Mouse (Mus musculus): Measurements from ENCODE around the gene Maged2.
"Not testable (repeated sequence)": the region's sequence is repeated elsewhere in the genome, so short reads cannot be mapped to it uniquely, and the experiment has no call there.

Gene Maged2

DNA sequence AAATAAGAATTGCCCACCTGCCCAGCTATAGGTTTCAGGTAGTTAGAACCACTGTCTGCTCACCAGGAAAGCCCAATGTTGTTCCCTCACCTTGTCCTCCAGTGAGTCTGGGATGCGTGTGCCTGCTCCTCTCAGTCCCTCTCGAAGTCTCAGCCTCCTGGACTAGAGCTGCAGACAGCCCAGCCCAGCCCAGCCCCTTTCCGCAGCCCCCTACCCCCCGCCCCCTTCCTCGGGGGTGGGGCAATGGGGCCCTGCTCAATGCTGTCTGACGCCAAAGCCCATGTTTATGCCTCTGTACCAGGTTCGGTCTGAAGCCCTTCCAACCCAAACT lies at the start of gene Maged2:
TSS of gene Maged2 (minus strand) at position 207 of the 331 bp plus-strand sequence.
- DNase-seq (ENCODE audit: low spot score in 2 of 2): no peak

DNA sequence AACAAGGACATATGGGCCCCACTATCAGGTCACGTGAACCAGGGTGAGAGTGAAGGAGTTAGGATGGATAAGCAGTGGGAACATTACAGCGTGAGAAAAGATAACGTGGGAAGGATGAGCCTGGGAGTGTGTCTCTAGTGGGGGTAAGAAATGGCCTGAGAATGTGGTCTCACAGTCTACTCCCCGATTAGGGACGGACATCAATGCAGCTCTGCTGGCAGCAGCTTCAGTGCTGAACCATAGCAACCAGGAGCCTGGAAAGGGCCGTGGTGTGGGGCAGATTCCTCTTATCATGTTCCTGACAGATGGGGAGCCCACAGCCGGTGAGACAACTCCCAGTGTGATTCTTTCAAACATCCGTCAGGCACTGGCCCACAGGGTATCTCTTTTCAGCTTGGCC lies 34.1 kb upstream of the Maged2 start:
- DNase-seq (ENCODE audit: low spot score in 2 of 2): no peak

DNA sequence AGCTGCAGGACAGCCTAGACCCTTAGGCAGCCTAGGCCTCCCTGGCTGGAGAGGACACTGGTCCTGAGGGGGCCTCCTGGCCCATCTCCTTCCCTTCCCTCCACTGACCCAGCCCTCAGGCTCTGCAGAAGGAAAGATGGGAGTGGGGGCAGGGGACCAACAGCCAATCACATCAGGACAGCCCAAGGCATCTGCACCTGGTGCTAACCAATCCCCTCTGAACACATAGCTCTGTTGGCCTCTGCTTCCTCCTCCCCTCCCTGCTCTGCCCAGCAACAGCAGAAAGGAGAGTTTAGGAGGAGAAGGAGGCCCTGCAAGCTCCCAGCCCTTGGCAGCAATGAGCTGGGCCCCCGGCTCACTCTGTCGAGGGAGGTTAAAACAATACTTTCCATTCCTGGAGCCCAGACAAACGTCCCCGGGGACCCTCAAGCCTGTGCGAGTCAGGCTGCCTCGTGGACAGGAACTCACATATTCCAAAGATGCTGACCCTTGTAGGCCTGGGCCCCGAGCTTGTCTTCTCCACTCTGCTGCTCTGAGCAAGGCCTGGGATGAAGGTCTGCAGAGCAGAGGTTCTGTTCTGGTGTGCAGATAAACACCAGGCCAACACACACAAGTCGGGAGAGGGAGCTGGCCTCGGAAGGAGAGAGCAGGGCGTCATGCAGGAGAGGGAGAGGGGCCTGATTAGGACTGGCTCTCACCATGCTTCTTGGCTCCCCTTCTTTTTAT lies 31.5 kb upstream of the Maged2 start:
- DNase-seq (ENCODE audit: low spot score in 2 of 2): not testable (repeated sequence)

DNA sequence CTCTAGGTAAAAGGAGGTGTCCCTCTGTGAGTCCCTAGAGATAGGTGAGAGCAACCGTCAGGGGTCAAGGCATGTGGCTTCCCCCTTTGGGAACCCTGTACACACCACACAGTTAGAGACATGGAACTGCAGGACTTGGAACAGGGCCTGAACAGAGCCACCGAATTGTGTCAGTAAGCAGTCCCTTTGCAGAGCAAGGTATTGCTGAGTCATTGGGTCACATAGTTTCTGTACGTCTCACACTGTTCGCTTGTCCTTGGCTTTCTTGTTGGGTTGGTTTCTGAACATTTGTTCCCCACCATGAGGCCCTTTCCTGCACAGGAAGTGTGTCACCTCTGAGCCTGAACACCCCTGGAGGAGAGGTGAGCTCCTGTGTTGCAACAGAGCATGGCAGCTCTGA lies 29.1 kb upstream of the Maged2 start:
- not testable (repeated sequence) for DNase-seq (ENCODE audit: low spot score in 2 of 2)

DNA sequence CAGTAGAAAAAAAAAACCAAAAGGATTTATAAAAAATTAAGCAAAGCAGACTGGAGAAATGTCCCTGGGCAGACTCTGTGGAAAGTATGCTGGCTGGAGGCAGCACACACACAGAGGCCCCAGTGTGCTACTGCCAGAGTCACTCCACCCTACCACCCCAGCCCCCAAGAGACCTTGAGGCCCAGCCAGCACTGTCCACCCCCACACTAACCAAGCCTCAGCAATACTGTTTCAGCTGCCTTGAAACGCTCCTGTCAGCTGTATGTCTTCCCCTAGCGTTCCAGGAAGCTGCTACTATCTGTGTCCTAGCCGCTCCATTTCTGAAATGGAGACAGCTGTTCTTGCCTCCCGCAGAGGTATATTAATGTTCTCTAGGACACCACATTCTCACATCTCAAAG lies 16.2 kb upstream of the Maged2 start:
- no peak for DNase-seq (ENCODE audit: low spot score in 2 of 2)

DNA sequence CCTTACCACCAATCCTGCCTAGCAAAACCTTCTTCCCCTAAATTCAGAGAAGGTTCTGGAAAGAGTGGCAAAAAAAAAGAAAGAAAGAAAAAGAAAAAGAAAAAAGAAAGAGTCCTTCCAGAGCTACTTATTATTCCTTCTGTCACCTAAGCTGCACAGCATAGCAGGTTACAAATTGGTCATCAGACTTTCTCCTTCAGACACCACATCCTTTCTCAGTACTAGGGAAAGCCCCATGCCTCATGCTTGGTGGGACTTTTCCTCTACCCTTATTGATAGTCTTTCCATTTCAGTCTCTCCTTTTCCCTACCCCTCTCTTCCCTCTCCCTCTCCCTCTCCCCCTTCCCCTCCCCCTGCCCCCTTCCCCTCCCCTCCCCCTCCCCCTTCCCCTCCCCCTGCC lies 3.1 kb upstream of the Maged2 start:
- no peak for DNase-seq (ENCODE audit: low spot score in 2 of 2)

DNA sequence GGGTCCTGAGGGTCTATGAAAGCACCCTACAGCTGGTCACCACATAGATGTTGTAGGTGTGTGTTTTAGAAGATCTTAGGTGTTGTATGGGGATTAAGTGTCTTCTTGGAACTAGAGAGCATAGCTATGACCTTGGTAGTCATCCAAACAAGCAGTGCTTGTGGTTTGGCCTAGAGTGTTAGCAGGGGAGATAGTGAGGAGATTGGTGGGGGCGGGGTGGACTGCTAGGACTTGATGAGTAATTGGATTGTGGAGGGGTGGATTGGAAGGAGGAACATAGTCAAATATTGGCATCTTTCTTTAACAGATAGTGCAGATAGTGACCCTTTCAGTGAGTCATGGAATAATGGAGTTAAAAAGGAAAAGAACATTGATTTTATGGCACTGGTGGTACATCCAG lies 1.5 kb upstream of the Maged2 start:
- DNase-seq (ENCODE audit: low spot score in 2 of 2): no peak

DNA sequence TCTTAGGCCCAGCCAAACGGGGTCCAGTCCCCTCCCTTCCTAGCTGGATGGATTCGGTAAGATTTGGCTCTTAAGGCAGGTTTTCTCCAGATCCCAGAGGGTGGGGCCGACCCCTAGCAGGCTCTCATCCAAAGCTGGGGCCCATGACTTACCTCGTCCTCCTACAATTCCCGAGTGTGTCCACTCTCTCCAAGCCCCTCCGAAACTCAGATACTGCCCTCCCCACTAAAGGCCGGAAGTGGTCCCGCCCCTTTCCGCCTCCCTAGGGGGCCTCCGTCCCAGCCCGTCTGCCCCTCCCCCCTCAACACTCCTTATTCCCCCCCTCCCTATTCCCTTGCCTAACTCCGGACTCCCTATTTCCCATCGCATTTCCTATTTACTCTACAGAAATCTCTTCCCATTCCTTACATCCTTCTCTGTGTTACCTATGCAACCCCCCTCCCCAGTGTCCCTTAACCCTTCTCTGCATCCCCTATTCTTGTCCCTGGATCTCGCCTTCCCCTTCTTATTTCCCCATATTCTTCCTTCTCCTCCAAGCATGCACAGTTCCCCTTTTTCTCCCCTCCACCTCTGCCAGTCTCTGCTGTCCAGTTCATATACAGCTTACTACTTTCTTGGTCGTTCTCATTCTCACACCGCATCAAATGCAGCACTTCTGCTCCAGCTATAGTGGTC lies 544 bp downstream of the Maged2 start:
- peak; percentile 15 to 35 for DNase-seq (ENCODE audit: low spot score in 2 of 2)

DNA sequence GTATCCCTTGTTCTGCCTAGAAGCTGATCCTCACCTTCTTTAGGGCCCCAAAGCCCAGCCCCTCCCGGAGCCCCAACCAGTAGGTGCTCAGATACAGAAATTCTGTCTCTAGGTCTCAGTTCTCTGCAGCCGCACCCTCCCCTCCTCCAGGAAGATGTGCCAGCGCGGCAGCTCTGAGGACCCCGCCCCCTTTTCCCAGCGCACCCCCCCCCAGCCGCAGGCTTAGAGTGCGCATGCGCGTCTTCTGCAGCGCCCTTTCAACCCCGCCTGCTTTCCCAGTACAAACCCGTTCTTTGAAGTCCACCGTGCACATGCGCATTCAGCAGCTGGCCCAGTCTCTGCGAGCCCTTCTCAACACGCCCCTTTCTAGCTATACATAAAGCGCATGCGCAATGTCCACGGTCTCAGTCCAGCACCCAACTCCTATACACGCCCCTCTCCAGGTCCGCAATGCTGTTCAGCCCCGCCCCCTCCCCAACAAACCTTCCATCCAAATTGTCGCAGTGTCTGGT lies 1.3 kb downstream of the Maged2 start:
- DNase-seq (ENCODE audit: low spot score in 2 of 2): peak; percentile 83 to 86

DNA sequence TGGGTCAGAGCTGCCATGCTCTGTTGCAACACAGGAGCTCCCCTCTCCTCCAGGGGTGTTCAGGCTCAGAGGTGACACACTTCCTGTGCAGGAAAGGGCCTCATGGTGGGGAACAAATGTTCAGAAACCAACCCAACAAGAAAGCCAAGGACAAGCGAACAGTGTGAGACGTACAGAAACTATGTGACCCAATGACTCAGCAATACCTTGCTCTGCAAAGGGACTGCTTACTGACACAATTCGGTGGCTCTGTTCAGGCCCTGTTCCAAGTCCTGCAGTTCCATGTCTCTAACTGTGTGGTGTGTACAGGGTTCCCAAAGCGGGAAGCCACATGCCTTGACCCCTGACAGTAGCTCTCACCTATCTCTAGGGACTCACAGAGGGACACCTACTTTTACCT lies 13.2 kb downstream of the Maged2 start:
- DNase-seq (ENCODE audit: low spot score in 2 of 2): not testable (repeated sequence)

DNA sequence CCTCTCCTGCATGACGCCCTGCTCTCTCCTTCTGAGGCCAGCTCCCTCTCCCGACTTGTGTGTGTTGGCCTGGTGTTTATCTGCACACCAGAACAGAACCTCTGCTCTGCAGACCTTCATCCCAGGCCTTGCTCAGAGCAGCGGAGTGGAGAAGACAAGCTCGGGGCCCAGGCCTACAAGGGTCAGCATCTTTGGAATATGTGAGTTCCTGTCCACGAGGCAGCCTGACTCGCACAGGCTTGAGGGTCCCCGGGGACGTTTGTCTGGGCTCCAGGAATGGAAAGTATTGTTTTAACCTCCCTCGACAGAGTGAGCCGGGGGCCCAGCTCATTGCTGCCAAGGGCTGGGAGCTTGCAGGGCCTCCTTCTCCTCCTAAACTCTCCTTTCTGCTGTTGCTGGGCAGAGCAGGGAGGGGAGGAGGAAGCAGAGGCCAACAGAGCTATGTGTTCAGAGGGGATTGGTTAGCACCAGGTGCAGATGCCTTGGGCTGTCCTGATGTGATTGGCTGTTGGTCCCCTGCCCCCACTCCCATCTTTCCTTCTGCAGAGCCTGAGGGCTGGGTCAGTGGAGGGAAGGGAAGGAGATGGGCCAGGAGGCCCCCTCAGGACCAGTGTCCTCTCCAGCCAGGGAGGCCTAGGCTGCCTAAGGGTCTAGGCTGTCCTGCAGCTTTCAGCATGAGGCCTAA lies 15.5 kb downstream of the Maged2 start:
- DNase-seq (ENCODE audit: low spot score in 2 of 2): not testable (repeated sequence)
